Mouse (Mus musculus): ENCODE measurements at regions not wholly inside any gene's neighbourhood (a gene's known extent, or its start where the extent isn't known, plus 50 kb on each side); places are given as distances from the start of the nearest gene placed in this dataset.

DNA sequence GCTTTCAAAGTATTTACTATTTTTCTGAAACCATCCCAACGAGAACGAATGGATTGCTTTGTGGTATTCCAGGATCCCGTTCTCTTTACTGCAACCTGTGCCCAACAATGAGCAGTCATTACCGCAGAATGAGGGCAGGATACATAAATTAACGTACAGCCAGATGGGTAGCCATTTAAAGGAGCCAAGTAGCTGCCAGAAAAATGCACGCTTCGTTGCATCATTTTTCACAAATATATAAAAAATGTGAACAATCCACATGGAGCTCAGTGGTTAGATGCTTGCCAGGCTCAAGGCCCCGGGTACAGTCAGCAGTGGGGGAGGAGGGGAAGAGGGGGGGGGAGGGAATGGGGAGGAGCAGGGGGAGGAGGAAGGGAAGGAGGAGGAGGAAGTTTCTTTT, 217.1 kb upstream of the Tgfbr2 start:
- no peak for TF ChIP-seq CTCF (IDR thresholded peaks at IDR 0.05; ENCODE audit: insufficient read depth, low read length)
- TF ChIP-seq POLR2A (IDR thresholded peaks at IDR 0.05; ENCODE audit: borderline replicate concordance, extremely low read depth, low read depth, low read length) = no peak

Measured in lung, adult 2 months (tissue).